Mouse (Mus musculus): Measurements from ENCODE around the gene Dgki. TPM values are rescaled to one million over a fixed set of nuclear protein-coding genes. Genes with fewer than 3 reads are reported as not detected.

Dgki gene
- polyA plus RNA-seq, 1 experiment from 2014 or later: 1.2 TPM

GRCm38 (mm10) chr6:37072401-37073016 lies 227.5 kb downstream of the Dgki start:
- WGBS: 67% methylated on average over 9 of the region's 9 CpGs
- Histone ChIP-seq H3K27me3 (no peaks in the 10 kb centered on the region), H3K36me3 (no peaks in the 10 kb centered on the region), H3K27ac (no peak overlapping the region), H3K4me2 (replicated peaks) (no peak overlapping the region), H3K9ac (no peak overlapping the region), H3K4me3 (no peak overlapping the region), H3K4me1 (no peaks in the 10 kb centered on the region), H3K9me3 (no peaks in the 10 kb centered on the region)
- ATAC-seq (ENCODE audit: insufficient number of reproducible peaks, insufficient read depth, low FRiP score, low TSS enrichment): no peak

- no peak overlapping the region; the same call in 1 of the 2 replicates for H3K9ac ChIP-seq
- H3K4me2 ChIP-seq (replicated peaks): no peak overlapping the region
- H3K9me3 ChIP-seq: no peaks in the 10 kb centered on the region
- ATAC-seq (ENCODE audit: insufficient number of reproducible peaks, insufficient read depth, low FRiP score, low TSS enrichment): no peak
- H3K27me3 ChIP-seq: no peaks in the 10 kb centered on the region
- H3K27ac ChIP-seq: no peak overlapping the region
- H3K36me3 ChIP-seq: no peaks in the 10 kb centered on the region
- H3K4me1 ChIP-seq: no peaks in the 10 kb centered on the region
- 83% methylated on average over 14 of the region's 14 CpGs for WGBS
- H3K4me3 ChIP-seq: no peak overlapping the region
Observed at GRCm38 (mm10) chr6:37069836-37070600, 230.0 kb downstream of the Dgki start.

- Histone ChIP-seq H3K4me2 (replicated peaks) (no peak overlapping the region), H3K4me3 (no peak overlapping the region), H3K9me3 (no peaks in the 10 kb centered on the region), H3K27ac (no peak overlapping the region), H3K4me1 (0 out of 2 replicates have a peak, but pooled peaks cover 3% of the 10 kb centered on the region), H3K9ac (no peak overlapping the region), H3K27me3 (no peaks in the 10 kb centered on the region), H3K36me3 (no peaks in the 10 kb centered on the region)
- no peak for ATAC-seq (ENCODE audit: insufficient number of reproducible peaks, insufficient read depth, low FRiP score, low TSS enrichment)
- 92% methylated on average over 6 of the region's 6 CpGs for WGBS
Observed at GRCm38 (mm10) chr6:37068737-37069136, 231.2 kb downstream of the Dgki start.

GRCm38 (mm10) chr6:37067357-37067756 lies 232.6 kb downstream of the Dgki start:
- Histone ChIP-seq H3K4me1 (0 out of 2 replicates have a peak, but pooled peaks cover 3% of the 10 kb centered on the region), H3K27me3 (no peaks in the 10 kb centered on the region), H3K9me3 (no peaks in the 10 kb centered on the region), H3K36me3 (no peaks in the 10 kb centered on the region), H3K4me3 (no peak overlapping the region), H3K4me2 (replicated peaks) (no peak overlapping the region), H3K9ac (no peak overlapping the region), H3K27ac (no peak overlapping the region)
- no peak for ATAC-seq (ENCODE audit: insufficient number of reproducible peaks, insufficient read depth, low FRiP score, low TSS enrichment)
- 73% methylated on average over 1 of the region's 1 CpGs for WGBS

- Histone ChIP-seq H3K9me3 (no peaks in the 10 kb centered on the region), H3K4me3 (no peak overlapping the region), H3K9ac (no peak overlapping the region), H3K27me3 (no peaks in the 10 kb centered on the region), H3K36me3 (no peaks in the 10 kb centered on the region), H3K4me1 (0 out of 2 replicates have a peak, but pooled peaks cover 3% of the 10 kb centered on the region), H3K27ac (no peak overlapping the region), H3K4me2 (replicated peaks) (no peak overlapping the region)
- ATAC-seq (ENCODE audit: insufficient number of reproducible peaks, insufficient read depth, low FRiP score, low TSS enrichment): no peak
- 39% methylated on average over 10 of the region's 10 CpGs for WGBS
Observed at GRCm38 (mm10) chr6:37064214-37064830, 235.7 kb downstream of the Dgki start.

GRCm38 (mm10) chr6:37063266-37063665 lies 236.7 kb downstream of the Dgki start:
- Histone ChIP-seq H3K27me3 (no peaks in the 10 kb centered on the region), H3K4me2 (replicated peaks) (no peak overlapping the region), H3K4me1 (0 out of 2 replicates have a peak, but pooled peaks cover 3% of the 10 kb centered on the region), H3K4me3 (no peak overlapping the region), H3K36me3 (no peaks in the 10 kb centered on the region), H3K9ac (no peak overlapping the region), H3K27ac (no peak overlapping the region), H3K9me3 (no peaks in the 10 kb centered on the region)
- 95% methylated on average over 7 of the region's 7 CpGs for WGBS
- ATAC-seq (ENCODE audit: insufficient number of reproducible peaks, insufficient read depth, low FRiP score, low TSS enrichment): no peak

GRCm38 (mm10) chr6:37060114-37060513 lies 239.9 kb downstream of the Dgki start:
- H3K4me1 ChIP-seq: 0 out of 2 replicates have a peak, but pooled peaks cover 3% of the 10 kb centered on the region
- H3K4me3 ChIP-seq: no peak overlapping the region
- no peaks in the 10 kb centered on the region for H3K36me3 ChIP-seq
- H3K9me3 ChIP-seq: no peaks in the 10 kb centered on the region
- no peaks in the 10 kb centered on the region for H3K27me3 ChIP-seq
- ATAC-seq (ENCODE audit: insufficient number of reproducible peaks, insufficient read depth, low FRiP score, low TSS enrichment): no peak
- H3K27ac ChIP-seq: no peak overlapping the region
- WGBS: 73% methylated on average over 3 of the region's 3 CpGs
- no peak overlapping the region for H3K9ac ChIP-seq
- H3K4me2 ChIP-seq (replicated peaks): no peak overlapping the region

GRCm38 (mm10) chr6:37057957-37058356 lies 242.0 kb downstream of the Dgki start:
- ATAC-seq (ENCODE audit: insufficient number of reproducible peaks, insufficient read depth, low FRiP score, low TSS enrichment): no peak
- no peaks in the 10 kb centered on the region for H3K4me1 ChIP-seq
- no peaks in the 10 kb centered on the region for H3K9me3 ChIP-seq
- no peak overlapping the region for H3K27ac ChIP-seq
- no peaks in the 10 kb centered on the region for H3K27me3 ChIP-seq
- H3K4me2 ChIP-seq (replicated peaks): no peak overlapping the region
- H3K9ac ChIP-seq: no peak overlapping the region
- H3K36me3 ChIP-seq: no peaks in the 10 kb centered on the region
- WGBS: 87% methylated on average over 9 of the region's 9 CpGs
- H3K4me3 ChIP-seq: no peak overlapping the region

- no peak overlapping the region for H3K27ac ChIP-seq
- no peak overlapping the region for H3K9ac ChIP-seq
- ATAC-seq (ENCODE audit: insufficient number of reproducible peaks, insufficient read depth, low FRiP score, low TSS enrichment): no peak
- H3K4me2 ChIP-seq (replicated peaks): no peak overlapping the region
- H3K4me1 ChIP-seq: no peaks in the 10 kb centered on the region
- H3K27me3 ChIP-seq: no peaks in the 10 kb centered on the region
- no peaks in the 10 kb centered on the region for H3K9me3 ChIP-seq
- no peaks in the 10 kb centered on the region for H3K36me3 ChIP-seq
- 91% methylated on average over 7 of the region's 7 CpGs for WGBS
- no peak overlapping the region for H3K4me3 ChIP-seq
Observed at GRCm38 (mm10) chr6:37057536-37057935, 242.4 kb downstream of the Dgki start.

- H3K9me3 ChIP-seq: no peaks in the 10 kb centered on the region
- no peaks in the 10 kb centered on the region for H3K27me3 ChIP-seq
- H3K4me3 ChIP-seq: no peak overlapping the region
- WGBS: 81% methylated on average over 3 of the region's 3 CpGs
- H3K9ac ChIP-seq: no peak overlapping the region
- H3K4me2 ChIP-seq (replicated peaks): no peak overlapping the region
- no peaks in the 10 kb centered on the region for H3K36me3 ChIP-seq
- H3K27ac ChIP-seq: no peak overlapping the region
- ATAC-seq (ENCODE audit: insufficient number of reproducible peaks, insufficient read depth, low FRiP score, low TSS enrichment): no peak
- no peaks in the 10 kb centered on the region for H3K4me1 ChIP-seq
Observed at GRCm38 (mm10) chr6:37055634-37056033, 244.3 kb downstream of the Dgki start.

GRCm38 (mm10) chr6:37055128-37055527 lies 244.9 kb downstream of the Dgki start:
- no peak overlapping the region for H3K27ac ChIP-seq
- H3K27me3 ChIP-seq: no peaks in the 10 kb centered on the region
- no peak overlapping the region for H3K9ac ChIP-seq
- H3K36me3 ChIP-seq: no peaks in the 10 kb centered on the region
- ATAC-seq (ENCODE audit: insufficient number of reproducible peaks, insufficient read depth, low FRiP score, low TSS enrichment): no peak
- H3K4me1 ChIP-seq: no peaks in the 10 kb centered on the region
- H3K9me3 ChIP-seq: no peaks in the 10 kb centered on the region
- WGBS: 83% methylated on average over 5 of the region's 5 CpGs
- no peak overlapping the region for H3K4me3 ChIP-seq
- H3K4me2 ChIP-seq (replicated peaks): no peak overlapping the region
